Mouse (Mus musculus): Measurements from ENCODE around the gene Tsks. TPM values are rescaled to one million over a fixed set of nuclear protein-coding genes. Genes with fewer than 3 reads are reported as not detected.
A peak's percentile ranks its signal among the peaks of the same experiment; 100 is the strongest.

Tsks gene
- polyA plus RNA-seq, 1 experiment, result not detected

- no peaks in the 10 kb centered on the region for H3K4me1 ChIP-seq (ENCODE audit: control insufficient read depth, insufficient read depth, insufficient read length, low read length)
- 50% methylated on average over 6 of the region's 6 CpGs for WGBS
- H3K27ac ChIP-seq (ENCODE audit: insufficient read depth, low read depth, low read length), result no peak overlapping the region
- no peaks in the 10 kb centered on the region for H3K36me3 ChIP-seq (ENCODE audit: control insufficient read depth, insufficient read depth, low read length)
- H3K27me3 ChIP-seq (ENCODE audit: control insufficient read depth, insufficient read depth, low read length), result no peaks in the 10 kb centered on the region
- TF ChIP-seq CTCF (IDR thresholded peaks at IDR 0.05; ENCODE audit: extremely low read depth, insufficient read length, insufficient replicate concordance, low read depth, low read length) (no peak), POLR2A (IDR thresholded peaks at IDR 0.05; ENCODE audit: low read depth, low read length) (no peak)
- no peak overlapping the region for H3K4me3 ChIP-seq (ENCODE audit: low read depth, low read length)
Observed at GRCm38 (mm10) chr7:44949922-44950321, 6.9 kb downstream of the Tsks start.

- no peaks in the 10 kb centered on the region for H3K4me1 ChIP-seq (ENCODE audit: control insufficient read depth, insufficient read depth, insufficient read length, low read length)
- H3K27ac ChIP-seq (ENCODE audit: insufficient read depth, low read depth, low read length), result peak overlapping the region; percentile 15; the same call in 1 of the 2 replicates
- no peaks in the 10 kb centered on the region for H3K36me3 ChIP-seq (ENCODE audit: control insufficient read depth, insufficient read depth, low read length)
- peak overlapping the region; percentile 66 for H3K4me3 ChIP-seq (ENCODE audit: low read depth, low read length)
- TF ChIP-seq CTCF (IDR thresholded peaks at IDR 0.05; ENCODE audit: extremely low read depth, insufficient read length, insufficient replicate concordance, low read depth, low read length), result no peak
- H3K27me3 ChIP-seq (ENCODE audit: control insufficient read depth, insufficient read depth, low read length), result no peaks in the 10 kb centered on the region
- 1% methylated on average over 10 of the region's 10 CpGs for WGBS
Observed at GRCm38 (mm10) chr7:44951960-44952359, 9.0 kb downstream of the Tsks start.

DNA sequence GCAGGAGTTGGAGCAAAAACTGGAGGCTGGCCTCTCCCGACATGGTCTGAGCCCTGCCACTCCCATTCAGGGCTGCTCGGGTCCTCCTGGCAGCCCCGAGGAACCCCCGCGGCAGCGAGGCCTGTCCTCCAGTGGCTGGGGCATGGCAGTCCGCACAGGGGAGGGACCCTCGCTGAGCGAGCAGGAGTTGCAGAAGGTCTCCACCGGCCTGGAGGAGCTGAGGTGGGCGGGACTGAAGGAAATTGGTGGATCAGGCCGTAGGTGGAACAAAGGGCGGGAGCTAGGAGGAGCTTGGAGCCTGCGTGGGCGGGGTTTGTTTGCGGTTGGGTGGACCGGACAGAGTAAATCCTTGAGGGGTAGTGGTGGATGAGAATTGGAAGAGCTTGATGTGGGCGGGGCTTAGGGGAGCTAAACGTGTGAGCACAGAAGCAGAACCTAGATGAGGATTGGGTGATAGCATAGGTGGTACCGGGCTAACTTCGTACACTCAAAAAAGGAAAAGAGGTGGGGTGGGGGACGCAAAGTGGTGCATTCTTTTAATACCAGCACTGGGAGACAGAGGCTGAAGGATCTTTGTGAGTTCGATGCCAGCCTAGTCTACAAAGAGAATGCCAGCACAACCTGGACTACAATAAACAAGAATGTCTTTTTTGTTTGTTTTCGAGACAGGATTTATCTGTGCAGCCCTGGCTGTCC is 9.8 kb downstream of the Tsks start:
- 5% methylated on average over 24 of the region's 24 CpGs for WGBS
- TF ChIP-seq CTCF (IDR thresholded peaks at IDR 0.05; ENCODE audit: extremely low read depth, insufficient read length, insufficient replicate concordance, low read depth, low read length) (no peak), POLR2A (IDR thresholded peaks at IDR 0.05; ENCODE audit: low read depth, low read length) (no peak)
- H3K4me3 ChIP-seq (ENCODE audit: low read depth, low read length), result peak overlapping the region; percentile 66
- peak overlapping the region; percentile 15; the same call in 1 of the 2 replicates for H3K27ac ChIP-seq (ENCODE audit: insufficient read depth, low read depth, low read length)
- no peaks in the 10 kb centered on the region for H3K36me3 ChIP-seq (ENCODE audit: control insufficient read depth, insufficient read depth, low read length)
- H3K4me1 ChIP-seq (ENCODE audit: control insufficient read depth, insufficient read depth, insufficient read length, low read length), result no peaks in the 10 kb centered on the region
- H3K27me3 ChIP-seq (ENCODE audit: control insufficient read depth, insufficient read depth, low read length), result no peaks in the 10 kb centered on the region

DNA sequence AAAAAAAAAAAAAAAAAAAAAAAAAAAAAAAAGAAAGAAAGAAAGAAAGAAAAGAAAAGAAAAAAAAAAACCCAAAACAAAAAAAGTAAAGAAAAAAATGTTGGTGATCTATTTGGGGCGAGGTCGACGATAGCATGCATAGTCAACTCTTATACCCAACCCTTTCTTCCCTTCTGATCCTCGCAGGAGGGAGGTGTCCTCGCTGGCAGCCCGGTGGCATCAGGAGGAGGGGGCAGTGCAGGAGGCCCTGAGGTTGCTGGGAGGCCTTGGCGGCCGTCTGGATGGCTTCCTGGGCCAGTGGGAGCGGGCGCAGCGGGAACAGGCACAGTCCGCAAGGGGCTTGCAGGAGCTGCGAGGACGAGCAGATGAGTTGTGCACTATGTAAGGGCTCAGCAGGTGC is 10.6 kb downstream of the Tsks start:
- Histone ChIP-seq H3K36me3 (ENCODE audit: control insufficient read depth, insufficient read depth, low read length) (no peaks in the 10 kb centered on the region), H3K27ac (ENCODE audit: insufficient read depth, low read depth, low read length) (no peak overlapping the region), H3K27me3 (ENCODE audit: control insufficient read depth, insufficient read depth, low read length) (no peaks in the 10 kb centered on the region), H3K4me3 (ENCODE audit: low read depth, low read length) (no peak overlapping the region), H3K4me1 (ENCODE audit: control insufficient read depth, insufficient read depth, insufficient read length, low read length) (no peaks in the 10 kb centered on the region)
- WGBS, result 78% methylated on average over 14 of the region's 14 CpGs
- TF ChIP-seq CTCF (IDR thresholded peaks at IDR 0.05; ENCODE audit: extremely low read depth, insufficient read length, insufficient replicate concordance, low read depth, low read length) (no peak), POLR2A (IDR thresholded peaks at IDR 0.05; ENCODE audit: low read depth, low read length) (no peak)

DNA sequence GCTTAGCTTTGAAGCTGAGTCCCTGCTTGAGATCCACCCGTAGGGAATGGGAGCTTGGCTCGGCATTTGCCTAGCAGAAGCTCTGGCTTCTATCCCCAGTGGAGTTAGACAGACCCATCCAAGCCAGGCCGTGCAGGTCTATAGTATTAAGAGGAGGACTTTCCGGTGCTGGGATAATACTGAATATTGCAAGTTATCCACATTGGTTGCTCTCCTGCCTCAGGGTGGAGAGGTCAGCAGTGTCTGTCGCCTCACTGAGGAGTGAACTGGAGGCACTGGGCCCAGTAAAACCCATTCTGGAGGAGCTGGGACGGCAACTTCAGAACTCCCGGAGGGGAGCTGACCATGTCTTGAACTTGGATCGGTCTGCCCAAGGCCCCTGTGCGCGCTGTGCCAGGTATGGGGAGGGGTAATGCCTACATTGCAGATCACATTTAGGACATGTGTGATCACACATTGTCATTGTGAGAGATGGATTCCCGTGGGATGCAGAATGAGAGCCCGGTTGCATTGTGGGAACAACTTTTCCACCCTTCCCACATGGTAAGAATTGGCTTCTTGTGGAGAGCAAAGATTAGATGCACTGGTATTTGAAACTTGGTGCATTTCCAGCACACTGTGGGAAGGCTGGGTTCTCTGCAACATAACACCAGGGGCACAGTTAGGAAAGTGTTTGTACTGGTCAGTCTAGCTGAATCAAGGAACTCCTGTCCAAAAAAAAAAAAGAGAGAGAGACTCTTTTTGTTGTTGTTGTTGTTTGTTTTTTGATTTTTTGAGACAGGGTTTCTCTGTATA is 11.3 kb downstream of the Tsks start:
- WGBS, result 87% methylated on average over 12 of the region's 12 CpGs
- no peak for TF ChIP-seq POLR2A (IDR thresholded peaks at IDR 0.05; ENCODE audit: low read depth, low read length)
- TF ChIP-seq CTCF (IDR thresholded peaks at IDR 0.05; ENCODE audit: extremely low read depth, insufficient read length, insufficient replicate concordance, low read depth, low read length), result no peak
- H3K36me3 ChIP-seq (ENCODE audit: control insufficient read depth, insufficient read depth, low read length), result no peaks in the 10 kb centered on the region
- no peak overlapping the region for H3K4me3 ChIP-seq (ENCODE audit: low read depth, low read length)
- no peak overlapping the region for H3K27ac ChIP-seq (ENCODE audit: insufficient read depth, low read depth, low read length)
- H3K27me3 ChIP-seq (ENCODE audit: control insufficient read depth, insufficient read depth, low read length), result no peaks in the 10 kb centered on the region
- no peaks in the 10 kb centered on the region for H3K4me1 ChIP-seq (ENCODE audit: control insufficient read depth, insufficient read depth, insufficient read length, low read length)

DNA sequence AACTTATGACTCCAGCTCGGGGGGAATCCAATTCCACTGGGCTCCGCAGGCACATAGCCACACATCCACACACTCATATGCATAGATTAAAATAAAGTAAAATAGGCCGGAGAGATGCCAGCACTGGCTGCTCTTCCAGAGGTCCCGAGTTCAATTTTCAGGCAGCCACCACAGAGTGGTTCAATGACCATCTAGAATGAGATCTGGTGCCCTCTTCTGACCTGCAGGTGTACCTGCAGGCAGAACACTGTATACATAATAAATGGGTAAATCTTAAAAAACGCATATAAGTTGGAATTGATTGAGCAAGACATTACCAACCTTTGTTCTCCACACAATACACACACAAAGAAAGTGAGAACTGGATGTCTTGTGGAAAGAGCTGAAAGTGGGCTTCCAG is 12.6 kb downstream of the Tsks start:
- Histone ChIP-seq H3K36me3 (ENCODE audit: control insufficient read depth, insufficient read depth, low read length) (no peaks in the 10 kb centered on the region), H3K27ac (ENCODE audit: insufficient read depth, low read depth, low read length) (no peak overlapping the region), H3K4me3 (ENCODE audit: low read depth, low read length) (no peak overlapping the region), H3K4me1 (ENCODE audit: control insufficient read depth, insufficient read depth, insufficient read length, low read length) (no peaks in the 10 kb centered on the region), H3K27me3 (ENCODE audit: control insufficient read depth, insufficient read depth, low read length) (no peaks in the 10 kb centered on the region)
- peak; percentile 31; the same call in 1 of the 2 replicates for TF ChIP-seq CTCF (IDR thresholded peaks at IDR 0.05; ENCODE audit: extremely low read depth, insufficient read length, insufficient replicate concordance, low read depth, low read length)
- TF ChIP-seq POLR2A (IDR thresholded peaks at IDR 0.05; ENCODE audit: low read depth, low read length), result no peak
- 38% methylated on average over 5 of the region's 5 CpGs for WGBS

DNA sequence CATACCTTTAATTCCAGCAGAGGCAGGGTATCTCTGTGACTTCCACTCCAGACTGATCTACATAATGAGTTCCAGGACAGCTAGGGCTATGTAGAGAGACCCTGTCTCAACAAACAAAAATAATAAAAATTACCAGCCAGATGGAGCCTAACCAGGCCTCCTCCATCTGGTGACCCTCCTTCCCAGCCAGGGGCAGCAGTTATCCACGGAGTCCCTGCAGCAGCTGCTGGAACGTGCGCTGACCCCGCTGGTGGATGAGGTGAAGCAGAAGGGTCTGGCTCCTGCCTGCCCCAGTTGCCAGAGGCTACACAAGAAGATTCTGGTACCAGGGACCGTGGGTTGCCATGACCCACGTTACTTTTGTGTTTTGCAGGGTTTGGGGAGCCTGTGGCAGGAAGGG is 13.3 kb downstream of the Tsks start:
- Histone ChIP-seq H3K4me1 (ENCODE audit: control insufficient read depth, insufficient read depth, insufficient read length, low read length) (no peaks in the 10 kb centered on the region), H3K36me3 (ENCODE audit: control insufficient read depth, insufficient read depth, low read length) (no peaks in the 10 kb centered on the region), H3K4me3 (ENCODE audit: low read depth, low read length) (no peak overlapping the region), H3K27ac (ENCODE audit: insufficient read depth, low read depth, low read length) (no peak overlapping the region), H3K27me3 (ENCODE audit: control insufficient read depth, insufficient read depth, low read length) (no peaks in the 10 kb centered on the region)
- WGBS, result 83% methylated on average over 6 of the region's 6 CpGs
- no peak for TF ChIP-seq CTCF (IDR thresholded peaks at IDR 0.05; ENCODE audit: extremely low read depth, insufficient read length, insufficient replicate concordance, low read depth, low read length)
- no peak for TF ChIP-seq POLR2A (IDR thresholded peaks at IDR 0.05; ENCODE audit: low read depth, low read length)
